Mouse (Mus musculus): ENCODE measurements around the gene B4galnt4. TPM values are rescaled to one million over a fixed set of nuclear protein-coding genes. Genes with fewer than 3 reads are reported as not detected.
A peak's percentile ranks its signal among the peaks of the same experiment; 100 is the strongest.

The B4galnt4 gene
- polyA plus RNA-seq, 1 experiment from 2014 or later = 53.0 TPM

- H3K4me1 ChIP-seq (replicated peaks; ENCODE audit: control insufficient read depth, insufficient read depth, low read length) = peaks cover 8% of the 10 kb centered on the region
- H3K4me3 ChIP-seq (replicated peaks; ENCODE audit: low read length) = no peak overlapping the region
- H3K27ac ChIP-seq (ENCODE audit: low read length) = no peak overlapping the region
- H3K9ac ChIP-seq (replicated peaks; ENCODE audit: low read depth, low read length) = no peak overlapping the region
- no peaks in the 10 kb centered on the region for H3K9me3 ChIP-seq (ENCODE audit: control insufficient read depth, low read length)
- no peaks in the 10 kb centered on the region for H3K36me3 ChIP-seq (ENCODE audit: control insufficient read depth, insufficient read depth)
- H3K27me3 ChIP-seq (replicated peaks; ENCODE audit: control insufficient read depth, insufficient read depth, low read length) = peaks cover 30% of the 10 kb centered on the region
- no peak for ATAC-seq
- no peak overlapping the region for H3K4me2 ChIP-seq (ENCODE audit: low read length)
- 33% methylated on average over 6 of the region's 6 CpGs for WGBS
Observed at GRCm38 (mm10) chr7:141096649-141097056, 35.7 kb downstream of the B4galnt4 start.

GRCm38 (mm10) chr7:141097177-141097576 is 36.3 kb downstream of the B4galnt4 start:
- no peak overlapping the region for H3K4me3 ChIP-seq (replicated peaks; ENCODE audit: low read length)
- no peak overlapping the region for H3K9ac ChIP-seq (replicated peaks; ENCODE audit: low read depth, low read length)
- H3K4me1 ChIP-seq (replicated peaks; ENCODE audit: control insufficient read depth, insufficient read depth, low read length) = peaks cover 8% of the 10 kb centered on the region
- peaks cover 30% of the 10 kb centered on the region for H3K27me3 ChIP-seq (replicated peaks; ENCODE audit: control insufficient read depth, insufficient read depth, low read length)
- WGBS = 85% methylated on average over 5 of the region's 5 CpGs
- no peak overlapping the region for H3K27ac ChIP-seq (ENCODE audit: low read length)
- no peak for ATAC-seq
- H3K4me2 ChIP-seq (ENCODE audit: low read length) = no peak overlapping the region
- no peaks in the 10 kb centered on the region for H3K9me3 ChIP-seq (ENCODE audit: control insufficient read depth, low read length)
- no peaks in the 10 kb centered on the region for H3K36me3 ChIP-seq (ENCODE audit: control insufficient read depth, insufficient read depth)

- 1% methylated on average over 56 of the region's 56 CpGs for WGBS
- peak within 1 kb of the TSS; percentile 51 for H3K9ac ChIP-seq (replicated peaks; ENCODE audit: low read depth, low read length)
- no peak within 1 kb of the TSS for H3K27ac ChIP-seq (ENCODE audit: low read length)
- no peaks in the 10 kb centered on the region for H3K9me3 ChIP-seq (ENCODE audit: control insufficient read depth, low read length)
- peak within 1 kb of the TSS; percentile 70 for H3K4me2 ChIP-seq (ENCODE audit: low read length)
- H3K36me3 ChIP-seq (ENCODE audit: control insufficient read depth, insufficient read depth) = no peaks in the 10 kb centered on the region
- peak within 1 kb of the TSS; percentile 47 for H3K4me3 ChIP-seq (replicated peaks; ENCODE audit: low read length)
- peaks cover 8% of the 10 kb centered on the region for H3K4me1 ChIP-seq (replicated peaks; ENCODE audit: control insufficient read depth, insufficient read depth, low read length)
- ATAC-seq = no peak
- H3K27me3 ChIP-seq (replicated peaks; ENCODE audit: control insufficient read depth, insufficient read depth, low read length) = peaks cover 25% of the 10 kb centered on the region
Observed at GRCm38 (mm10) chr7:141099911-141100691, 39.2 kb downstream of the B4galnt4 start, which contains the start of gene Sigirr. Gene Sigirr, minus strand, starts transcription at chr7:141100572.

- Histone ChIP-seq H3K9ac (replicated peaks; ENCODE audit: low read depth, low read length) (no peak overlapping the region), H3K4me1 (replicated peaks; ENCODE audit: control insufficient read depth, insufficient read depth, low read length) (peaks cover 8% of the 10 kb centered on the region), H3K27me3 (replicated peaks; ENCODE audit: control insufficient read depth, insufficient read depth, low read length) (peaks cover 25% of the 10 kb centered on the region), H3K4me2 (ENCODE audit: low read length) (no peak overlapping the region), H3K4me3 (replicated peaks; ENCODE audit: low read length) (no peak overlapping the region), H3K27ac (ENCODE audit: low read length) (no peak overlapping the region), H3K9me3 (ENCODE audit: control insufficient read depth, low read length) (no peaks in the 10 kb centered on the region), H3K36me3 (ENCODE audit: control insufficient read depth, insufficient read depth) (no peaks in the 10 kb centered on the region)
- 77% methylated on average over 3 of the region's 3 CpGs for WGBS
- no peak for ATAC-seq
Observed at GRCm38 (mm10) chr7:141103161-141103560, 42.3 kb downstream of the B4galnt4 start.

GRCm38 (mm10) chr7:141115874-141116273 is 55.0 kb downstream of the B4galnt4 start:
- H3K9ac ChIP-seq (replicated peaks; ENCODE audit: low read depth, low read length) = no peak overlapping the region
- H3K27ac ChIP-seq (ENCODE audit: low read length) = no peak overlapping the region
- WGBS = 90% methylated on average over 9 of the region's 9 CpGs
- no peaks in the 10 kb centered on the region for H3K4me1 ChIP-seq (replicated peaks; ENCODE audit: control insufficient read depth, insufficient read depth, low read length)
- no peaks in the 10 kb centered on the region for H3K9me3 ChIP-seq (ENCODE audit: control insufficient read depth, low read length)
- H3K27me3 ChIP-seq (replicated peaks; ENCODE audit: control insufficient read depth, insufficient read depth, low read length) = peaks cover 3% of the 10 kb centered on the region; the same call in 1 of the 2 replicates
- no peak for ATAC-seq
- H3K36me3 ChIP-seq (ENCODE audit: control insufficient read depth, insufficient read depth) = no peaks in the 10 kb centered on the region
- H3K4me2 ChIP-seq (ENCODE audit: low read length) = no peak overlapping the region
- no peak overlapping the region for H3K4me3 ChIP-seq (replicated peaks; ENCODE audit: low read length)

- no peak within 1 kb of the TSS for H3K27ac ChIP-seq (ENCODE audit: low read length)
- ATAC-seq = no peak
- H3K9ac ChIP-seq (replicated peaks; ENCODE audit: low read depth, low read length) = no peak within 1 kb of the TSS
- H3K4me1 ChIP-seq (replicated peaks; ENCODE audit: control insufficient read depth, insufficient read depth, low read length) = no peaks in the 10 kb centered on the region
- 12% methylated on average over 9 of the region's 9 CpGs for WGBS
- H3K4me2 ChIP-seq (ENCODE audit: low read length) = no peak within 1 kb of the TSS
- H3K36me3 ChIP-seq (ENCODE audit: control insufficient read depth, insufficient read depth) = no peaks in the 10 kb centered on the region
- no peak within 1 kb of the TSS for H3K4me3 ChIP-seq (replicated peaks; ENCODE audit: low read length)
- H3K27me3 ChIP-seq (replicated peaks; ENCODE audit: control insufficient read depth, insufficient read depth, low read length) = peaks cover 3% of the 10 kb centered on the region; the same call in 1 of the 2 replicates
- no peaks in the 10 kb centered on the region for H3K9me3 ChIP-seq (ENCODE audit: control insufficient read depth, low read length)
Observed at GRCm38 (mm10) chr7:141117636-141118035, 56.7 kb downstream of the B4galnt4 start, which contains the start of gene Ano9. Gene Ano9, minus strand, starts transcription at chr7:141117806.

- H3K4me2 ChIP-seq (ENCODE audit: low read length) = no peak overlapping the region
- H3K4me3 ChIP-seq (replicated peaks; ENCODE audit: low read length) = no peak overlapping the region
- no peak for ATAC-seq
- peaks cover 3% of the 10 kb centered on the region; the same call in 1 of the 2 replicates for H3K27me3 ChIP-seq (replicated peaks; ENCODE audit: control insufficient read depth, insufficient read depth, low read length)
- H3K4me1 ChIP-seq (replicated peaks; ENCODE audit: control insufficient read depth, insufficient read depth, low read length) = 0 out of 2 replicates have a peak, but pooled peaks cover 2% of the 10 kb centered on the region
- no peaks in the 10 kb centered on the region for H3K9me3 ChIP-seq (ENCODE audit: control insufficient read depth, low read length)
- H3K36me3 ChIP-seq (ENCODE audit: control insufficient read depth, insufficient read depth) = no peaks in the 10 kb centered on the region
- no peak overlapping the region for H3K27ac ChIP-seq (ENCODE audit: low read length)
- 77% methylated on average over 3 of the region's 3 CpGs for WGBS
- H3K9ac ChIP-seq (replicated peaks; ENCODE audit: low read depth, low read length) = no peak overlapping the region
Observed at GRCm38 (mm10) chr7:141119487-141119886, 58.6 kb downstream of the B4galnt4 start.

GRCm38 (mm10) chr7:141120605-141121004 is 59.7 kb downstream of the B4galnt4 start:
- no peak overlapping the region for H3K4me3 ChIP-seq (replicated peaks; ENCODE audit: low read length)
- no peaks in the 10 kb centered on the region for H3K36me3 ChIP-seq (ENCODE audit: control insufficient read depth, insufficient read depth)
- 91% methylated on average over 3 of the region's 3 CpGs for WGBS
- no peaks in the 10 kb centered on the region for H3K9me3 ChIP-seq (ENCODE audit: control insufficient read depth, low read length)
- H3K9ac ChIP-seq (replicated peaks; ENCODE audit: low read depth, low read length) = no peak overlapping the region
- no peak for ATAC-seq
- H3K4me1 ChIP-seq (replicated peaks; ENCODE audit: control insufficient read depth, insufficient read depth, low read length) = 0 out of 2 replicates have a peak, but pooled peaks cover 2% of the 10 kb centered on the region
- no peak overlapping the region for H3K27ac ChIP-seq (ENCODE audit: low read length)
- H3K4me2 ChIP-seq (ENCODE audit: low read length) = no peak overlapping the region
- H3K27me3 ChIP-seq (replicated peaks; ENCODE audit: control insufficient read depth, insufficient read depth, low read length) = peaks cover 3% of the 10 kb centered on the region; the same call in 1 of the 2 replicates

- Histone ChIP-seq H3K36me3 (ENCODE audit: control insufficient read depth, insufficient read depth) (no peaks in the 10 kb centered on the region), H3K27ac (ENCODE audit: low read length) (no peak overlapping the region), H3K4me2 (ENCODE audit: low read length) (no peak overlapping the region), H3K4me3 (replicated peaks; ENCODE audit: low read length) (no peak overlapping the region), H3K4me1 (replicated peaks; ENCODE audit: control insufficient read depth, insufficient read depth, low read length) (0 out of 2 replicates have a peak, but pooled peaks cover 2% of the 10 kb centered on the region), H3K9me3 (ENCODE audit: control insufficient read depth, low read length) (no peaks in the 10 kb centered on the region), H3K9ac (replicated peaks; ENCODE audit: low read depth, low read length) (no peak overlapping the region), H3K27me3 (replicated peaks; ENCODE audit: control insufficient read depth, insufficient read depth, low read length) (peaks cover 3% of the 10 kb centered on the region; the same call in 1 of the 2 replicates)
- 79% methylated on average over 5 of the region's 5 CpGs for whole genome bisulfite sequencing
- ATAC-seq = no peak
Observed at GRCm38 (mm10) chr7:141121051-141121531, 60.2 kb downstream of the B4galnt4 start.
